Mouse (Mus musculus): ENCODE results near the gene Uba3. TPM values are rescaled to one million over a fixed set of nuclear protein-coding genes. Genes with fewer than 3 reads are reported as not detected.
A peak's percentile ranks its signal among the peaks of the same experiment; 100 is the strongest.

The Uba3 gene
- total RNA-seq, 2 experiments from 2014 or later, result 61.9 to 66.3 TPM

- peak; percentile 31; the same call in 1 of the 2 replicates for ATAC-seq (replicated peaks; ENCODE audit: low FRiP score, low TSS enrichment, poor library complexity, severe bottlenecking)
These were observed 6.5 kb upstream of the Uba3 start for GRCm38 (mm10) chr6:97211981-97212380.

- ATAC-seq (replicated peaks; ENCODE audit: low FRiP score, low TSS enrichment, poor library complexity, severe bottlenecking), result peak; percentile 73
These were observed 5.6 kb upstream of the Uba3 start for GRCm38 (mm10) chr6:97210962-97211601.

GRCm38 (mm10) chr6:97210191-97210961, 4.9 kb upstream of the Uba3 start, which contains the start of gene Arl6ip5:
Gene Arl6ip5 (plus strand): TSS chr6:97210689.
- peak; percentile 84 for ATAC-seq (replicated peaks; ENCODE audit: low FRiP score, low TSS enrichment, poor library complexity, severe bottlenecking)

- no peak for ATAC-seq (replicated peaks; ENCODE audit: low FRiP score, low TSS enrichment, poor library complexity, severe bottlenecking)
These were observed 4.3 kb upstream of the Uba3 start for GRCm38 (mm10) chr6:97209751-97210150.

- ATAC-seq (replicated peaks; ENCODE audit: low FRiP score, low TSS enrichment, poor library complexity, severe bottlenecking), result no peak
These were observed 3.8 kb upstream of the Uba3 start for GRCm38 (mm10) chr6:97209201-97209600.

GRCm38 (mm10) chr6:97208406-97208805, 3.0 kb upstream of the Uba3 start:
- no peak for ATAC-seq (replicated peaks; ENCODE audit: low FRiP score, low TSS enrichment, poor library complexity, severe bottlenecking)

- ATAC-seq (replicated peaks; ENCODE audit: low FRiP score, low TSS enrichment, poor library complexity, severe bottlenecking), result no peak
These were observed 1.6 kb upstream of the Uba3 start for GRCm38 (mm10) chr6:97207085-97207484.

- ATAC-seq (replicated peaks; ENCODE audit: low FRiP score, low TSS enrichment, poor library complexity, severe bottlenecking), result no peak
These were observed 495 bp downstream of the Uba3 start for GRCm38 (mm10) chr6:97204952-97205351.

GRCm38 (mm10) chr6:97204252-97204869, 1.1 kb downstream of the Uba3 start:
- ATAC-seq (replicated peaks; ENCODE audit: low FRiP score, low TSS enrichment, poor library complexity, severe bottlenecking), result no peak

- no peak for ATAC-seq (replicated peaks; ENCODE audit: low FRiP score, low TSS enrichment, poor library complexity, severe bottlenecking)
These were observed 3.0 kb downstream of the Uba3 start for GRCm38 (mm10) chr6:97202477-97202876.

GRCm38 (mm10) chr6:97200437-97200836, 5.0 kb downstream of the Uba3 start:
- ATAC-seq (replicated peaks; ENCODE audit: low FRiP score, low TSS enrichment, poor library complexity, severe bottlenecking), result no peak

- ATAC-seq (replicated peaks; ENCODE audit: low FRiP score, low TSS enrichment, poor library complexity, severe bottlenecking), result peak; percentile 65
These were observed 26.0 kb downstream of the Uba3 start for GRCm38 (mm10) chr6:97179367-97179828.

- peak; percentile 97 for ATAC-seq (replicated peaks; ENCODE audit: low FRiP score, low TSS enrichment, poor library complexity, severe bottlenecking)
These were observed 26.7 kb downstream of the Uba3 start, which contains the start of gene Tmf1 for GRCm38 (mm10) chr6:97178491-97179366. Gene Tmf1 (minus strand): TSS chr6:97179122.

GRCm38 (mm10) chr6:97175716-97176115, 29.7 kb downstream of the Uba3 start:
- no peak for ATAC-seq (replicated peaks; ENCODE audit: low FRiP score, low TSS enrichment, poor library complexity, severe bottlenecking)

- no peak for ATAC-seq (replicated peaks; ENCODE audit: low FRiP score, low TSS enrichment, poor library complexity, severe bottlenecking)
These were observed 55.3 kb downstream of the Uba3 start for GRCm38 (mm10) chr6:97150156-97150555.

- no peak for ATAC-seq (replicated peaks; ENCODE audit: low FRiP score, low TSS enrichment, poor library complexity, severe bottlenecking)
These were observed 55.7 kb downstream of the Uba3 start for GRCm38 (mm10) chr6:97149721-97150120.

- peak; percentile 85 for ATAC-seq (replicated peaks; ENCODE audit: low FRiP score, low TSS enrichment, poor library complexity, severe bottlenecking)
These were observed 56.8 kb downstream of the Uba3 start, which contains the start of gene Eogt for GRCm38 (mm10) chr6:97148383-97149251. Gene Eogt (minus strand): TSS chr6:97149182.

- no peak for ATAC-seq (replicated peaks; ENCODE audit: low FRiP score, low TSS enrichment, poor library complexity, severe bottlenecking)
These were observed 57.6 kb downstream of the Uba3 start for GRCm38 (mm10) chr6:97147755-97148382.
